Mouse (Mus musculus) CH12F3 (cell line): ENCODE data around the gene Snph.
"Not testable (repeated sequence)": the region's sequence is repeated elsewhere in the genome, so short reads cannot be mapped to it uniquely, and the experiment has no call there.

Experiments
- in situ Hi-C: fragments of 300-500 bp; cut with MboI; formaldehyde crosslinking; loops from 2 replicates; pipeline ENCODE4 v1.14.3; 2020; ENCODE audit warnings: low sequenced_read_pairs

Snph gene

DNA sequence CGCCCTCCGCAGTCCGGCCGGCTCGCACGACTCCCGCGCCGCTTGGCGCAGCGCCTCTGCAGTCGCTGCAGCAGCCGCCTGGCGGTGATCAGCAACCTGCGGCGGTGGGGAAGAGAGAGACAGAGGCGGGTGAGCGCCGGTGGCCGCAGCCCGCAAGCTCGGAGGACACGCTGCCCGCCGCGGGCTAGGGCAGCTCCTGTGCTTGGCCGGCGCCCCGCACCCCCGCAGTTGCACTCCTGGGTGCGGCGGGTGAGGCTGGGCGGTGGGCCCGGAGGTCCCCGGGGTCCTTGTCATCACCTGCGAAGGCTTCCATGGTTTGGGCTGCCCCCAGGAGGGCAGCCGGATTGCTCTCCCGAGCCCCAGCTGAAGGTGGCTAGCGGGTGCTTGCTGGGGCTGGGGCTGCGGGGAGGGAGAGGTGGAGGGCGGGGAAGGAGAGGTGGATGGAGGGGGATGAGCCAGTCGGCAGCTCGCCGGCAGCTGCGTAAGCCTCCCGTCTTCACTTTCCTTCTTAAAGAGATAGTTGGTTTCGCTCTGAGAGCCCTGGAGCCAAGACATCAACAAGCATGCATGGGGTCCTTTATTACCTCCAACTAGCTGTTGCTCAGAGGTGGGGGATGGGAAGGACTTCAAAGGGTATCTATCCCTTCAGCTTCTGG, at the start of gene Snph:
Gene Snph, minus strand, starts transcription at position 435 of the 656 bp plus-strand sequence.
- in situ Hi-C loops = no loop called here

GRCm38 (mm10) chr2:151676234-151676633, 43.8 kb upstream of the Snph start:
- in situ Hi-C loops = no loop called here

GRCm38 (mm10) chr2:151670968-151671329, 38.6 kb upstream of the Snph start:
- in situ Hi-C loops = no loop called here

DNA sequence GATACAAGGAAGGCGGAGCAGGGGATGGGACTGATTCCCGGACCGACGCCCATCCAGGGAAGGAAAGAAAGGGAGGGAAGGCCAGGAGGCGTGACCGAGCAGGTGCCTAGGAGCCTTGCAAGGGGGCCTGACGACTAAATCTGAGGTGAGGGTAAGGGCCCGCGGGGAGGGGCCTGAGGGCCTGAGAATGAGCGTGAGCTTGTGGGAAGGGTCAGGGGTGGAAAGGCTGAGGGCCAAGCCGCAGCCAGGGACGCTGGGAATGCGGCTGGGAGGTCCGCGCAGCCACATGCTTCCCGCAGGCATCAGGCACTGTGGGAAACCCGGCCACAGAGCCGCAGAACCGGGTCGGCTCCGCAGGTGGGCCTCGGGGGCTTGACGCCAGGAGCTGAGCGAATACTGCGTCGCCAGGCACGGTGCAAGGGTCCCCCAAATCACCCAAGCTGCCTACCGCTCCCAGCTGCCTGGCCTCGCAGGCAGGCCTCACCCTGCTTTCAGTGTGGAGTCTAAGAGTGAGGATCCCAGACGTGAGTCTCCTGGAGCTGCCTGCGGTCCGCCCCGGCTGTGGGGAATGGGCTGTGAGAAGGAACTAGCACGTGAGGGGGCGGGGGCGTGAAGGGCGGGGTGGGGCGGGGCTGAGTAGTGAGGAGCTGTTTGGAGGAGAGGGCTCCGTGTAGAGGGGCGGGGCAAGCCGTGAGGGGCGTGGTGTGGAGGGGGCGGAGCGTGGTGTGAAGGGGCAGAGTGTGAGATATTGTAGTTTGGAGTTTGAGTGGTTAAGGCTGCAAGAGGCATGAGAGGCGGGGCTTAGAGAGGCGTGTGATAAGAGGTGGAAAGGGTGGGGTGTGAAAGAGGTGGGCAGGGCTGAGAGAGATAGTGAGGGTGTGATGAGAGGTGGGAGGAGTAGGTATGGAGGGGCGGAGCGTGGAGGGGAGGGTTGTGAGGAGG, 37.9 kb upstream of the Snph start:
- in situ Hi-C loops = no loop called here

DNA sequence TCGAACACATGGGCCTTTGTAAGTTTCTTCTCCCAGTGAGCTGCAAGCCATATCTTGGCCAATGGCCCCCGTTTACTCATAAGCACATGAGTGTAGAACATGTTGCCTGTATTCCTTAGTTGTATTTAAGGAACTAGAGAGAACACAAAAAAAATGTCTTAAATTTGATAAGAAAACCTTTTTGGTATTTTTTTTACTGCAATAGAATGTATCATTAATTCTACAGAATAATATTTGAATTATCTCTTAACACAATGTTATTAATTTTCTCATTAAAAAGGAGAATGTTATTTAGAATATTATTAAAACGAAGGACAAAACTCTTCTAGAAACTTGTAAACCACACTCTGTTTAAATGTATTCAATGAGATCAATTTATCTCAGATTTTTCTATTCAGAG, 36.0 kb upstream of the Snph start, which contains the start of gene Rad21l:
Gene Rad21l, minus strand, starts transcription at position 101 of the 400 bp plus-strand sequence.
- in situ Hi-C loops = no loop called here

GRCm38 (mm10) chr2:151652053-151652452, 19.7 kb upstream of the Snph start:
- in situ Hi-C loops = no loop called here

DNA sequence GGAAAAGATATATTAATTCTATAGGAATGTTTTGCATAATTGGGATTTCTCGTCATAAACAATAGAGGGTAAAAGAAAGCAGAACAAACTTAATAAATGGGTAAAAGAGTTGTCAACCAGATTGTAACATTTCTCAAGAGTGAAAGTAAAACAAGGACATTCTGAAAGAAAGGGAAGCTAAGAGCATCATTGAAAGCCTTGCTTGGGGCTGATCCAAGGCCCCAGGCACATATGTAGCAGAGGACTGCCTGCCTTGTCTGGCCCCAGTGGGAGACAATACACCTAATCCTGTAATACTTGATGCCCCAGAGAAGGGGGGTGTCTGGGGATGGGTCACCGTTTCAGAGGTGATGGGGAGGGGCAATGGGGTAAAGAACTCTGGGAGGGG, 3.6 kb upstream of the Snph start:
- in situ Hi-C loops = no loop called here

- in situ Hi-C loops = no loop called here
Measured at GRCm38 (mm10) chr2:151635362-151636014, 3.1 kb upstream of the Snph start.

GRCm38 (mm10) chr2:151634903-151635302, 2.5 kb upstream of the Snph start:
- in situ Hi-C loops = no loop called here

- in situ Hi-C loops = no loop called here
Measured at GRCm38 (mm10) chr2:151632982-151633381, 589 bp upstream of the Snph start.

DNA sequence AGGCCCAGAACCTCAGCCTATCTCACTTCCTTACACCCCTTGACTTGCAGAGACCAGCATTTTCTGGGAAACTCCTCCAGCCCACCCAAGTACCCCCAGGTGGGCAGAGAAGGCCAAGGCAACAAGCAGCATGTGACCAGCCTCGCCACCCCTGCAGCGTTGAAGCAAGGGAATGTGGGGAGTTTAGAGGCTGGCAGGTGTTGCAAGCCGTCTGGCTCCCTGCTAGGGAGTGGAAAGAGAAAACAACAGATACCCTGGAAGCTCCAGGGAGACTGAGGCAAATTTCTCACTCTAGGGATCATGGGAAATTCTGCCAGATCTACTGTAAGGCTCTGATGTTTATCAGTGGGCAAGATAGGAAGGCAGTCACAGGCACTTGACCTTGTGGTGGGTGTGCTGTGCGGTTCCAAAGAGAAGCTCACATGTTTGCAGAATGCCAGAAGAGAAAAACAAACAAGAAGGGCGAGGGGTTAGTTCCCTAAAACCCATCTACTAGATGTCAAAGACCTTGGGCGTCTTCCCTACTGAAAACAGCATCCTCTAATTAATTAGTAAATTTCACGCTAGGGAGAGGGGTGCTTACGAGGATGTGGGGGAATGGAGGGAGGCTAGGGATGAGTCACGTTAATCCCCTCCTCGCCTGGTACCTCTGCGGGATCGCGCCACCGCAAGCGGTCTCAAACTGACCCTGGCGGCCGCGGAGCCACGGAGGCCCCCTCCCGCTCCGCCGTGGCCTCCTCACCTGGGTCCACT, 811 bp downstream of the Snph start:
- in situ Hi-C loops = no loop called here

DNA sequence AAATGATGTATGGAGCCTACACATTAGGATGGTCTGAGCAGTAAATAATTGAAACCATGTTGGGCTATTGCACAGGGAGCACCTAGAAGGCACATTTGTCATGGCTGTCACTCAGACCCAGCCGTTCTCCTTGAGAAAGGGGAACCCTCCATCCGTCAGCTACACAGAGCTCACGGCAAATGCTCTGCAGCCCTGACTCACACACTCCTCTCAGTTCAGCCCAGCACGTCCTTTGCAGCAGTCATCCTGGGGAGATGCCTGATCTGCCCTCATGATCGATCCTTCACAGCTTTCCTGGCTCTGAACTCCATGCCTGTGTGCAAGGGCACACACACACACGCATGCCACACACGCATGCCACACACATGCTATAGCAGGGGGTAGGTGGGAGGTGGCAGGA, 3.1 kb downstream of the Snph start:
- in situ Hi-C loops = no loop called here

DNA sequence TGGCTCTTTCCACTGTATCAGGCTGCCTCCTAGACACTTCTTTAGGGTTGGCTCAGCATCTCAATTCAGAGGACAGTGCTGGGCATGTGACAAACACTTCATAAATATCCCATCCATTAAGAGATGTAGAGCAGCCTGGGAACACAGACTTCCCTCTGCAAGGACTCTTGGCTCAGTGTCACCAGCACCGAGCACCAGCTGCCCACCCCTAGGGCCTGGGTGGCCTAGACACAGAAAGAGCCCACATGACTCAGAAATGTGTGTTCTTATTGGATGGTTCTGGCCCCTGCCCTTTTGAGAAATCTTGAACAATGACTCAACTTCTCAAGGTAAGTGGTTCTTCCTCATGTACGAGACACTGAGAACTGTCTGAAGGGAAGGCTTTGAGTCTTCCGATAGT, 4.4 kb downstream of the Snph start:
- in situ Hi-C loops = no loop called here

DNA sequence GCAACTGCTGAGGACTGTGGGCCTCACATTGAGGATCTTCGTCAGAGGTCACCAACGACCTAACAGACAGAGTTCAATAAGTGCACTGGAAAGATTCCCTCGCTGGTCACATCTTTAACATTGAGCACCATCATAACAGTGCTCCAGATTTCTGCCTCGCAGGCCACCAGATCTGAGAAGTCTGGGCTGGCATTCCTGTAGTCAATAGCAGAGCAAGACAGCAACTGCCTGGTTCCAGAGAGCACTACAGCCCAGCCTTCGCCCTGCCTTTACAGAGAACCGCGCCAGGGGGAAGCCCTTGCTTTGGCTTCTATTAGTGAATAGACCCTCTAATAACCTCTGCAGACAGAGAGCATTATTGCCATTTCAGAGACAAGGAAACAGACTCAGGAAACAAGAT, 6.1 kb downstream of the Snph start:
- in situ Hi-C loops = no loop called here

GRCm38 (mm10) chr2:151623776-151624175, 8.6 kb downstream of the Snph start:
- in situ Hi-C loops = no loop called here

DNA sequence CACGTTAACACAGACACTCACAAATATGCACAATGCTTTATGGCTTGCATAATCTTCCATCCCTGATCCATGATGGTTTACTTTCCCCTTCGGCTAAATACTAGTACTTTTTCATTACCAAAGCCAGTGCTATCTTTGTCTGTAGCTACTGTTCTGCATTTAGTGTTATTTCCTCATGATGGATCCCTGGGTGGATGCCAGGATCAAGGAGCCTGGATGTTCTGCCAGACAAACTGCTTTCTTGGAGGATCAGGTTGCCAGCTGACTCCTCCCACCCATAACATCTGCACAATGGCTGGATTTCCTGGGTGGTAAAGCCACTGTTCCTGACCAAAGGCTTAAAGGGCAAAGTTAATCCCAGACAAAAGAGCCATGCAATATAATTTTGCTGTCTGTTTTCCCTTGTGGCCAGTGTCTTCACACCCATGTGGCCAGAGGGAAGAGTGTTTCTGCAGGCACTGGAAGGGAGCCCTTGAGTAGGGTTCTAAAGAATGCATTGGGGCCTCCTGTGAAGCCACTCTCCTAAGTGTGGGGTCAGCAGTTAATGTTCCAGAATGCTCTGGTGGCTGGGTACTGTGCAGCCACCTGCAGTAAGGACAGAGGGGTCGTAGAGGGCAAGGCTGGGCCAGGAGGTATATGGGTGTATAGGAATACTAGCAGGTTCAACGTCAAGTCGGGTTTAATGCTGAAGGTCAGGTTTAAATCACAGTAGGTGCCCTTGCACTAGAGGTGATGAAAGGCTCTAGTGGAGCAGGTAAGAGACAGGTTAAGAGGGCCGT, 15.7 kb downstream of the Snph start:
- in situ Hi-C loops = no loop called here

GRCm38 (mm10) chr2:151615779-151616178, 16.6 kb downstream of the Snph start:
- in situ Hi-C loops = not testable (repeated sequence)

- in situ Hi-C loops = no loop called here
Measured at GRCm38 (mm10) chr2:151609974-151610373, 22.4 kb downstream of the Snph start.

GRCm38 (mm10) chr2:151608435-151608834, 24.0 kb downstream of the Snph start:
- in situ Hi-C loops = no loop called here

DNA sequence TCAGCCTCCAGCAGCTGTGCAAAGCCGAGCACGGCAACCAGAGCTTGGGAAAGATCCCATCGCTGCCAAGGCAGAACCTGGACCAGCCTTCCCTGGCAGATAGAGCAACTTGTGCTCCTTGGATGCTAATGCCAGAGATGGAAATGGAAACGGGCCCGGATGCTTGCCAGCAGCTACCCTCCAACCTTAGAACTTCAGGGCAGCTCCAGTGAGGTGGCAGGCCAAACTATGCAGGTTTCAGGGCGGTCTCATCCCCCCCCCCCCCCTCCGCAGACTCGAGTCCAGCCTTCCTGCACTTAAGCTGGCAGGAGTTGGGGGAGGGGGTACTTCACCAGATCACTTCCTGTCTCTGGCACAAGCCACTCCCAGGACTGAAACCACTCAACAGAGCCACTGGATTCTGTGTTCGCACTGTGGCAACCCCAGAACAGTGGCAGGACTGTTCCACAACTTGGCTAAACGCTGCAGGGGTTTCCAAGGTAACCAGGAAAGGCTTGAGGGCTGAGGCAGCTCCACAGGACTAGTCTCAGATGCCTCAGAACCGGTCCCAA, 26.9 kb downstream of the Snph start:
- in situ Hi-C loops = no loop called here
